Mouse (Mus musculus) brain, embryonic 14.5 days (tissue): ENCODE data around the gene Vmn2r37.
"Not testable (repeated sequence)": the region's sequence is repeated elsewhere in the genome, so short reads cannot be mapped to it uniquely, and the experiment has no call there.

ENCODE experiments used
- CTCF ChIP-seq: fragments of 200-500 bp; IDR thresholded peaks from 2 replicates; pipeline ENCODE4 v1.5.1; 2012; ENCODE audit warnings: inconsistent platforms, mild to moderate bottlenecking, moderate library complexity, borderline replicate concordance; ENCODE audit not compliant: insufficient read depth, insufficient read length; ENCODE audit errors: extremely low read depth
- POLR2A ChIP-seq: fragments of 200-500 bp; IDR thresholded peaks from 2 replicates; pipeline ENCODE4 v1.6.1; 2012; ENCODE audit warnings: mild to moderate bottlenecking, inconsistent platforms, borderline replicate concordance; ENCODE audit not compliant: poor library complexity, insufficient read depth, insufficient read length, severe bottlenecking; ENCODE audit errors: extremely low read depth

DNA sequence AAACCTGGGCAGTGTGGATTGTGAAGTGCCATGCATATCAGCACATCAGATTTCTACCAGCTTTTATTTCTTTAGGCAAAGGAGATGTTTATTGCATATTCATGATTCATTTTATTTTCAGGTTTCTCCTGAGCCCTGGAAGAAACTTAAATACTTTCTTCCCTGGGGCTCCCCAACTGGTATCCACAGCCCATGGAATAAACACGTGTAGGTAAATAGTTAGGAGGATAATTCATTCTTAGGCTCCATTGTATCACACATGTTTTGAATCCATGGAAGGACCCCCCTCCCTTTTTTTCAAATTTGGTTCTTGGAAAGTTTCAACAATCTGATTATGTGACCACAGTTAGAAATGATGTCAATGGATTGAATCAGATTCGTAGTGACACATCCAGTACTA, at the start of gene Vmn2r37:
- not testable (repeated sequence) for TF ChIP-seq CTCF, POLR2A
